Mouse (Mus musculus) adrenal gland, postnatal 4 days (tissue): ENCODE results near the gene Shpk. TPM values are rescaled to one million over a fixed set of nuclear protein-coding genes. Genes with fewer than 3 reads are reported as not detected.

ENCODE experiments used
- DNase-seq, 2 experiments: peaks; one replicate each; pipeline ENCODE4 v3.0.0; 2021 to 2022; ENCODE audit warnings: low spot score in 2 of 2, mixed read lengths in 2 of 2
- long read RNA-seq, 2 experiments: library from polyadenylated mRNA; stranded (forward); transcript quantifications; one replicate each; pipeline ENCODE4 v2.0.0; 2021
- total RNA-seq, 2 experiments: library from RNA; stranded (reverse); gene quantifications; 2 replicates each; pipeline ENCODE4 v1.2.3; 2021

Shpk gene
- 1 to 10 TPM; 6.8 to 9.0 TPM for total RNA-seq
- long read RNA-seq, experiment 1, transcript Shpk-201 (7 exons, 2,808 nt) = major isoform, 6 of 6 reads
- long read RNA-seq, experiment 1, partial matches to known transcripts = 0 of 6 reads
- long read RNA-seq, experiment 1, other reads (novel, unspliced or antisense) = 0 of 6 reads
- long read RNA-seq, experiment 2, transcript Shpk-201 (7 exons, 2,808 nt) = major isoform, 11 of 16 reads
- long read RNA-seq, experiment 2, partial matches to known transcripts = 4 of 16 reads
- long read RNA-seq, experiment 2, other reads (novel, unspliced or antisense) = 1 of 16 reads

GRCm38 (mm10) chr11:73199230-73199712, at the start of gene Shpk:
Gene Shpk, plus strand, starts transcription at chr11:73199460.
- peak; percentile 73 to 86 for DNase-seq

DNA sequence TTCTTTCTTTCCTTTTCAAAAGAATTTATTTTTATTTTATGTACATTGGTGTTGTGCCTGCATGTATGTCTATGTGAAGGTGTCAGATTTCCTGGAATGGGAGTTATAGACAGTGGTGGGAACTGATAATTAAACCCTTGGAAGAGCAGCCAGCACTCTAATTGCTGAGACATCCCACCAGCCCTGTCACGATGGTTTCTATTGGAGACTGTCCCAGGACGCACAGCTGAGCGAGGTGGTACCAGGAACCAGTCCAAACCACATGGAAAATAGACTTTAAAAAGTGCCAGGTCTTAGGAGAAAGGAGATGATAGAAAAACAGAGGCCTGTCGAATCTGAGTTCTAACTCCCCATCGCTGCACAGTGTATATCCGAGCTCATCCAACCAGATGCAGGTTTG, 44.2 kb upstream of the Shpk start:
- no peak for DNase-seq

DNA sequence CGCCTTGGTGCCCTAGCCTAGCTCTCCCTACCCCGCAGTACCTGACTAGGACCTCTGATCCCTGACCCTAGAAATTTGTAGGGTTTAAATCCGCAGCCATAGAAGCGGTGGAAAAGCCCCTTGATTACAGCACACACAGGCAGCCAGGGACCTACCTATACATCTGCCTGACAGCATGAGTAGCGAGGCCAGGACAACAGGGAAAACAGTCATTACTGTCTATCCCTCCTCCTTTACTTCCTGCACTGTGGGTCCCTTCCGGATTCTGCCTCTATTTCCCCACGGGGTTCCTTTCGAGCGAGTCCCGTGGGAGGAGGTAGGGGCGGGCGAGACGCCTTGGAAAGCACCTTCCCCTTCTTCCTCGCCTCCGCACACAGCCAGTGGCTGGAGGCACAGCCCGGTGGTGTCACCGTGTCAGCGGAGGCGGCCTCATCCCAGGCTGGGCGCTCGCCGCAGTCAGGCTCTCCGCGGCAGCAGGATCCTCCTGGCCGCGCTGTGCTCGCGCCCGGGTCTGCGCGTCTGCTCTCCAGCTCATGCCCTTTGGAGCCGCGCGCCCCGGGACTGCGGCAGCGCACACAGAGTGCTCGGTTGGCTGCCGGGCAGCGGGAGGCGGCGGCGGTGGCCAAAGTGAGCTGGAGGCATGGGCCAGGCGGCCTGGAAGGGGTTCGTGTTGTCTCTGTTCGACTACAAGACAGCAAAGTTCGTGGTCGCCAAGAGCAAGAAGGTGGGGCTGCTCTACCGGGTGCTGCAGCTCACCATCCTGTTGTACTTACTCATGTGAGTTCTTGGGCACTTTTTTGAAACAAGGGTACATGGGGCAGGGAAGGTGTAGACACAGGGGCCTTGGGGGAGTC, 39.1 kb upstream of the Shpk start, which contains the start of gene P2rx5:
Gene P2rx5 (plus strand): TSS at position 465 of the 854 bp plus-strand sequence.
- DNase-seq = no peak

GRCm38 (mm10) chr11:73160811-73161200, 38.5 kb upstream of the Shpk start:
- DNase-seq = no peak

GRCm38 (mm10) chr11:73161616-73162015, 37.6 kb upstream of the Shpk start:
- DNase-seq = no peak

DNA sequence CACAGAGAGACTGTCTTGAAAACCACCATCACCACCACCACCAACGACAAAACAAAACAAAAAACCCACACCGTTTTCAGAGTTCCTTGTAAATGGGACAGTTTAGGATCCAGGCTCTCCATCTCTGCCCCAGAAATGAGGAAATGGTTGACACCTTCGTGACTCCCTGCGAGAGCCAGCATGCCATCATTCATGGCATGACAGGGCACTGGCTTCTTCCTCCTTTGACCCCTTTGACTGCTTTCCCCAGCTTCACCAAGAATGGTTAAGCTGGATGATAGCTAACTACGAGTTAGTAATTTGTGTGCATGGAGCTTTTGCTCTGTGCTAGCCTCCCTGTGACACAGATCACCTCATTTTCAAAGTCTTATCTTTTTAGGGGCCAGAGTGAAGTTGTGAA, 37.0 kb upstream of the Shpk start:
- DNase-seq = no peak

DNA sequence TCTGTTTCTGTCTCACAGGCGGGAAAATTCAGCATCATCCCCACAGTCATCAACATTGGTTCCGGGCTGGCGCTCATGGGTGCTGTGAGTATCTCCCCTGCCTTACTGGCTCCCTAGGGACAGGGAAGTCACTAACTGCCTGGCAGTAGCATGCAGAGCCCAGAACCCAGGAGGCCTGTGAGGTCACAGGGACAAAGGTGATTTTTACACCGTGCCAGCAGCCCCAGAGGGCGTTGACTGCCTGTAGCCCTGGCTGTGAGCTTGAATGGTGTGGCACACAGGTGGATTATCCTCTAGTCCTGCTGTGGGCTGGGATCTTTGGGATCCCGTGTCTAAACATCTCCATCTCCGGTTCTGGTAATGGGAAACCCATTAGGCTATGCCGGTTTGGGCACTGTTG, 31.2 kb upstream of the Shpk start:
- no peak for DNase-seq

GRCm38 (mm10) chr11:73168576-73168975, 30.7 kb upstream of the Shpk start:
- DNase-seq = no peak

DNA sequence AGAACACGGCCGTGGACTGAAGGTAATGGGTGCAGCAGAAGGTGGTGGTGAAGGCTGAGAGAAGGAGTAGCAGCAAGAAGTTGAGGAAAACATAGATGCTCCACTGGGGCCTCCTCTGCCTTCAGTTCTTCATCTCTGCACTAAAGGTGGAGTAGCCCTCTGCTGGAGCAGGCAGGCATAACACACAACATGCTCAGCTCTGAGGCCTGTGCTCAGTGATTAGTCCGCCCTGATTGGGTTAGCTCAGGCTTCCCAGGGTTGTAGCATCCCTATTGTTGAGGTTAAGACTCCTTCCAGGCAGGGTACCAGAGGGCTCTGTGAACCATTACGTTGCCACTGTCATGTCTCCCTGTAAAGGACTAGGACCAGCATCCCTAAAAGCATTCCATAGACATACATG, 30.0 kb upstream of the Shpk start:
- no peak for DNase-seq

DNA sequence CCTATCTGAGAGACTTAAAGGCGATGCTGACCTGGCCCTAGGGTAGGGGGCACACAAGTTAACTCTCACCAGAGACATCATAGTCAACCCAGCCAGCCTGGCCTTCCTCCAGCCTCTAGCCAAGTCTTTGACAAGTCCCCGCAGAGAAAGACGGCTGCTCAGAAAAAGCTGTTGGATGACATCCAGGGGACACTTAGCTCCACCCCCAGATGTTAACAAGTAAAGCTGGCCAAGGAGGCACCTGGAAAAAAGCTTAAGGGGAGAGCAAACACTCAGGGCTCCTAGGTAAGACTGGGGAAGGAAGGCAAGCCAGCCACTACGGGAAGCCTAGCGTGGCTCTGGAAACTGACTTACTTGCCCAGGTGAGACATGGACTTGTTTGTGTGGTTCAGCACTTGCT, 27.1 kb upstream of the Shpk start:
- DNase-seq = no peak

DNA sequence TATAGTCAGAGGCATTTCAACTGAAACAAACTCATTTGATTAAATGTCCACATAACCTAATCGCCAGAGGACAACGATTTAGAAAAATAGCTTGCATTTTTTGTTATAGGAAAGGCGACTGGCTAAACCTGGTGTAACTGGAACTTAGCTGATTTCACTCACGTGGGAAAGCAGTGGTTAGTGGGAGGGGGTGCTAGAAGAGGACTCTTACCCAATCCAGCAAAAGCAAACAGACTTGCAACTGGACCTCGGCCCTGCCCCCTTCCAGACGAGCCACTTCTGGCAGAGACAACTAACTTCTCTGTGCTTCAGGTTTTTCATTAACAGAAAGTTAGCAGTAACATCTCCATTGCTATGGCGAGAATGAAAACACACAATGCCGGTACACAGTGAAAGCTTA, 23.6 kb upstream of the Shpk start:
- no peak for DNase-seq

GRCm38 (mm10) chr11:73176186-73176585, 23.1 kb upstream of the Shpk start:
- DNase-seq = no peak

DNA sequence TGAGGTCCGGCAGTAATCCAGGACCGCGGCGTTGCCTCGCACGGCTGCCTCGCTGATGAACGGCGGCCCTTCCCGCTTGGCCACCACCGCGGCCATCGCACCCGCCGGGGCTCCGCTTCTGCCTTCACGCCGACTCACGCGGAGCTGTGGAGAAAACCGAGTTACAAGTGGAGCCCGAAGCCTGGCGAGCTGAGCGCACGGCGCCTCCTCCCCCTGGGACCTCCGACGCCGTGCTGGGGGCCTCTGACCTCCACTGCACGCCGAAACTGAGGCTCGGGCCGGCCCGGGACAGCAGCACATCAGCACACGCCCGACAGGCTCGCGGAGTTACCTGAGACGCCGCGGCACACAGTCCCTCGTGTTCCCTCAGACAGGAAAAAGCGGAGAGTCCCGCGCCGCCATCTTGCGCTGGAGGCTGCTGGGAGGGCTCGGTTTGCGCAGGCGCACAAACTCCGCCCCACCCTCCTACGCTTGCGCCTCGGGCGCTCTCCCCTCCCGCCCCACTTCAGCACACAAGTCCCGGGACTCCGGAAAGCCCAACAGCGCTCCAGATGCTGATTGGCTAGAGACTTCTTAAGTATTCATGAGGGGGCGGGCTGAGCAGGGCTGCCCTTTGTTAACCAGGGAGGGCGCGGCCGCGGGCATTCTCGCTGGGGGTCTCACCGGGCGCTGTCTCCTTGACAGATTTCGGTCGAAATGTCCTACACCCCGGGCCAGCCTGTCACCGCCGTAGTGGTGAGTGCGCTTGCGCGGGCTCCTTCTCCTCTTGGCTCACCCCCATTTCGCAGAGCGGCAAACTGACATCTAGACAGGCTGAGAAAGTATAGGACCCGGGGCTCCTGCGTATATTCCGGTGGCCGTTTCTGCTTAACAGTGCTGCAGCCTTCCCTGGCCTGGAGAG, 22.4 kb upstream of the Shpk start, which contains the start of the genes Emc6 and Tax1bp3:
Gene Emc6 (minus strand): TSS at position 430 of the 901 bp plus-strand sequence.
Gene Tax1bp3 (plus strand): TSS at position 476 of the 901 bp plus-strand sequence.
- DNase-seq = peak; percentile 92 to 95

GRCm38 (mm10) chr11:73177509-73177875, 21.8 kb upstream of the Shpk start:
- peak; percentile 63 to 77 for DNase-seq

DNA sequence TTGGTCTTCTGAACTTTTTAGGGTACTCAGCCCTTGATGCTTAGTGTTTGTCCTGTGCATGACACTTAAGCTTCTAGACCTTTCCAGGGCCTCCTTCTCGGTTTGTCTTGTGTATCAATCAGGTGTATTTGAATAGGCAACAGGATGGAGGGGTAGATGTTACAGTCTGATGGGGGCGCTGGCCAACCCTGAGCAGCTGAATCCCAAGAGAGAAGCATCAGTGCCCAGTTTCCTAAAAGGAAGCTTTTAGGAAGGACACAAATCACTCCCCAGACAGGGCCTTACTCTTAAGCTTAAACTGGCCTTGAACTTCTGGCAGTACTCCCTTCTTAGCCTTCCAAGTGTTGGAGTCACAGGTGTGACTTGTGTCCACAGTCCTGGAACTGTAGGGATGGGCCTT, 21.4 kb upstream of the Shpk start:
- no peak for DNase-seq

GRCm38 (mm10) chr11:73185872-73186615, 13.2 kb upstream of the Shpk start:
- DNase-seq = no peak

- no peak for DNase-seq
These were observed 12.0 kb upstream of the Shpk start for GRCm38 (mm10) chr11:73187231-73187630.

GRCm38 (mm10) chr11:73193047-73193446, 6.2 kb upstream of the Shpk start:
- DNase-seq = no peak

- DNase-seq = no peak
These were observed 4.8 kb upstream of the Shpk start for GRCm38 (mm10) chr11:73194444-73194843.

DNA sequence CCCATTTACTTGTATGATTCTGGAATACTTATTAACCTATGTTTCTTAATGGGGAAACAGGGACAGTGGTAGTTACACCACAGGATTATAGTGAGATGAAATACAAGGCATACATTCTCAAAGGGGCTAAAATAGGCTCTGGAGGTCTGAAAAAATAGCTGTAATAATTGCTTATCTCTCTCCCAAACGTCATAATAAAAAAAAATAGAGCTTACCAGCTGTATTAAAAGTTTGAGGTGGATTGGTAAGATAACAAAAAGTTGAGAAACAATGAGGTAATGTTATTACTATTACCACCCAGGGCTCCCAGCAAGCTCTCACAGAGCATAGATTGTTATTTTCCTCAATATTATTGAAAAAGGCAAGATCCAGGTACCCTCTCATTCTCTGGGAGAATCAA, 1.1 kb upstream of the Shpk start:
- no peak for DNase-seq
